In genomic region chr14:24957392-24957791, GRCm38 (mm10) we compare ENCODE assay signal across 18 mouse cellular contexts.
DNase-seq lines count a peak whose midpoint lies in the region.
"Had no signal": no experiment of that assay in that cellular context is flagged by ENCODE, and none has a peak within 500 bp of the region (broad histone marks: within the 10 kb centered on the region; RNA-seq: fewer than 3 reads in every experiment).

No protein-coding gene starts in this region.

- 76% methylated on average over 4 of the region's 4 CpGs for WGBS in heart, embryonic 10.5 days

- no peak overlapping the region for H3K4me3 ChIP-seq in heart, embryonic 10.5 days
- H3K4me3 ChIP-seq: forebrain, embryonic 10.5 days; forebrain, embryonic 13.5 days; gastrocnemius, adult 2 months; heart, embryonic 12.5 days; heart, embryonic 15.5 days; hindbrain, embryonic 10.5 days had no signal

- peak; percentile 14 for DNase-seq in cerebellum, adult 11-12 months
- DNase-seq in cerebellum, adult 18-20 months, result no peak
- DNase-seq in heart, embryonic 10.5 days (ENCODE audit: low spot score), result peak; percentile 57
- DNase-seq in heart, adult 11 months, result no peak
- DNase-seq in retina, postnatal 1 day, result peak; percentile 27
- no peak for DNase-seq in retina, embryonic 14.5 days (ENCODE audit: low spot score)
- DNase-seq in frontal cortex, postnatal 14 days (ENCODE audit: low spot score in 2 of 2), result no peak
- DNase-seq: adrenal gland, adult 8-10 months; adrenal gland, postnatal 25 days; gastrocnemius, adult 2 months; gastrocnemius, postnatal 25 days; heart, postnatal 10 days; heart, postnatal 36 days had no signal

- H3K27me3 ChIP-seq in heart, embryonic 10.5 days (ENCODE audit: insufficient read depth, poor library complexity, severe bottlenecking), result peaks cover 12% of the 10 kb centered on the region
- H3K27me3 ChIP-seq: forebrain, embryonic 13.5 days; heart, embryonic 12.5 days; heart, embryonic 15.5 days had no signal

- H3K4me1 ChIP-seq in heart, embryonic 10.5 days, result peaks cover 23% of the 10 kb centered on the region
- H3K4me1 ChIP-seq: heart, embryonic 15.5 days had no signal

- H3K9me3 ChIP-seq in heart, embryonic 10.5 days, result no peaks in the 10 kb centered on the region
- H3K9me3 ChIP-seq: forebrain, embryonic 10.5 days; forebrain, embryonic 13.5 days; heart, embryonic 12.5 days; heart, embryonic 15.5 days; hindbrain, embryonic 10.5 days had no signal

- H3K27ac ChIP-seq in heart, embryonic 10.5 days, result no peak overlapping the region; the same call in 1 of the 2 replicates
- H3K27ac ChIP-seq: forebrain, embryonic 10.5 days; forebrain, embryonic 13.5 days; gastrocnemius, adult 2 months; heart, embryonic 15.5 days; hindbrain, embryonic 10.5 days had no signal

- no peaks in the 10 kb centered on the region for H3K36me3 ChIP-seq in heart, embryonic 10.5 days
- H3K36me3 ChIP-seq: forebrain, embryonic 10.5 days; heart, embryonic 12.5 days; heart, embryonic 15.5 days; hindbrain, embryonic 10.5 days had no signal

Comparison
In these comparisons a context has a peak if more than half of its experiments do, and no peak if none do; other contexts are left out.
1. DNase-seq: peak in cerebellum, adult 11-12 months (single experiment), heart, embryonic 10.5 days (single experiment) and retina, postnatal 1 day (single experiment); none in cerebellum, adult 18-20 months (0 of 2), heart, adult 11 months (single experiment), retina, embryonic 14.5 days (single experiment) and frontal cortex, postnatal 14 days (0 of 2).